Mouse (Mus musculus) bone marrow, adult 2 months (tissue): Measurements from ENCODE around the gene Ntn1. TPM values are rescaled to one million over a fixed set of nuclear protein-coding genes. Genes with fewer than 3 reads are reported as not detected.

Source experiments
- H3K27ac ChIP-seq: fragments of 200-500 bp; 2 replicates; pipeline ENCODE4 v1.5.1; 2012; ENCODE audit warnings: low read depth, mild to moderate bottlenecking, control low read depth, inconsistent platforms, low read length; ENCODE audit not compliant: control insufficient read depth, poor library complexity, insufficient read depth
- H3K4me1 ChIP-seq: fragments of 200-500 bp; 2 replicates; pipeline ENCODE4 v1.6.1; 2011; ENCODE audit warnings: low read length; ENCODE audit not compliant: control insufficient read depth, insufficient read depth
- H3K4me3 ChIP-seq: fragments of 200-500 bp; replicated peaks from 2 replicates; pipeline ENCODE3; 2011; ENCODE audit warnings: mild to moderate bottlenecking, low read depth, low read length, control low read depth; ENCODE audit not compliant: control insufficient read depth
- CTCF ChIP-seq: fragments of 200-500 bp; IDR thresholded peaks from 2 replicates; pipeline ENCODE4 v1.5.1; 2011; ENCODE audit warnings: low read length, control low read depth; ENCODE audit not compliant: control insufficient read depth, insufficient read depth
- POLR2A ChIP-seq: fragments of 200-500 bp; IDR thresholded peaks from 2 replicates; pipeline ENCODE4 v1.6.1; 2011; ENCODE audit warnings: low read depth, mild to moderate bottlenecking, control low read depth, low read length, borderline replicate concordance; ENCODE audit not compliant: control insufficient read depth
- WGBS: fragments of 180-500 bp; shearing (Covaris S2); methylation state at CpG from one replicate; pipeline ENCODE4 v1.1.7; 2018; 5-methylcytosine and 5-hydroxymethylcytosine counted together
- polyA plus RNA-seq: library from polyadenylated mRNA; stranded (reverse); fragments of >200 nt; gene quantifications from 2 replicates; pipeline ENCODE4 v1.2.4, GENCODE M21; 2011; ENCODE audit warnings: low replicate concordance; ENCODE audit not compliant: missing spikeins, insufficient read depth, insufficient read length

Ntn1 gene
- polyA plus RNA-seq, 1 experiment = 0.72 TPM

- H3K4me1 ChIP-seq = no peaks in the 10 kb centered on the region
- 73% methylated on average over 6 of the region's 6 CpGs for WGBS
- H3K4me3 ChIP-seq = no peak overlapping the region
- TF ChIP-seq CTCF = no peak
- no peak overlapping the region for H3K27ac ChIP-seq
These were observed 150.5 kb downstream of the Ntn1 start for GRCm38 (mm10) chr11:68250106-68250505.

- no peaks in the 10 kb centered on the region for H3K4me1 ChIP-seq
- H3K4me3 ChIP-seq = no peak overlapping the region
- TF ChIP-seq POLR2A (no peak), CTCF (no peak)
- H3K27ac ChIP-seq = no peak overlapping the region
- 71% methylated on average over 6 of the region's 6 CpGs for WGBS
These were observed 152.7 kb downstream of the Ntn1 start for GRCm38 (mm10) chr11:68247897-68248296.

- TF ChIP-seq POLR2A (no peak), CTCF (no peak)
- Histone ChIP-seq H3K27ac (no peak overlapping the region), H3K4me1 (no peaks in the 10 kb centered on the region), H3K4me3 (no peak overlapping the region)
- WGBS = 77% methylated on average over 5 of the region's 5 CpGs
These were observed 155.7 kb downstream of the Ntn1 start for GRCm38 (mm10) chr11:68244992-68245261.

- Histone ChIP-seq H3K27ac (no peak overlapping the region), H3K4me1 (no peaks in the 10 kb centered on the region), H3K4me3 (no peak overlapping the region)
- TF ChIP-seq CTCF = no peak
- no peak for TF ChIP-seq POLR2A
- WGBS = 75% methylated on average over 16 of the region's 16 CpGs
These were observed 156.2 kb downstream of the Ntn1 start for GRCm38 (mm10) chr11:68244254-68244991.

- Histone ChIP-seq H3K4me1 (no peaks in the 10 kb centered on the region), H3K4me3 (no peak overlapping the region), H3K27ac (no peak overlapping the region)
- WGBS = 71% methylated on average over 5 of the region's 5 CpGs
- TF ChIP-seq POLR2A (no peak), CTCF (no peak)
These were observed 160.9 kb downstream of the Ntn1 start for GRCm38 (mm10) chr11:68239756-68240155.

- Histone ChIP-seq H3K4me3 (no peak overlapping the region), H3K27ac (no peak overlapping the region), H3K4me1 (no peaks in the 10 kb centered on the region)
- TF ChIP-seq POLR2A = no peak
- no peak for TF ChIP-seq CTCF
- 79% methylated on average over 9 of the region's 9 CpGs for WGBS
These were observed 167.1 kb downstream of the Ntn1 start for GRCm38 (mm10) chr11:68233469-68233965.

GRCm38 (mm10) chr11:68231558-68231957 is 169.1 kb downstream of the Ntn1 start:
- Histone ChIP-seq H3K4me1 (no peaks in the 10 kb centered on the region), H3K4me3 (no peak overlapping the region), H3K27ac (no peak overlapping the region)
- TF ChIP-seq POLR2A (no peak), CTCF (no peak)
- WGBS = 91% methylated on average over 5 of the region's 5 CpGs

GRCm38 (mm10) chr11:68228941-68229665 is 171.5 kb downstream of the Ntn1 start:
- Histone ChIP-seq H3K4me3 (no peak overlapping the region), H3K27ac (no peak overlapping the region), H3K4me1 (no peaks in the 10 kb centered on the region)
- WGBS = 82% methylated on average over 18 of the region's 18 CpGs
- TF ChIP-seq POLR2A = no peak
